Mouse (Mus musculus): ENCODE results near the gene Taar7b.

GRCm38 (mm10) chr10:23986419-23986818 lies 13.3 kb upstream of the Taar7b start:
- TF ChIP-seq POLR2A (IDR thresholded peaks at IDR 0.05; ENCODE audit: extremely low read depth, insufficient read depth, low read length) (no peak), CTCF (IDR thresholded peaks at IDR 0.05; ENCODE audit: extremely low read depth, insufficient read depth, low read length) (no peak)

Data from cortical plate, adult 2 months (tissue).